Mouse (Mus musculus): Measurements from ENCODE around the gene Klhl42. TPM values are rescaled to one million over a fixed set of nuclear protein-coding genes. Genes with fewer than 3 reads are reported as not detected.
A peak's percentile ranks its signal among the peaks of the same experiment; 100 is the strongest.

Klhl42 gene
- 11.2 and 11.3 TPM in 2 replicates for polyA plus RNA-seq (2014; fragmentation: Nextera tagmentation; extraction: Ambion mirVana)

DNA sequence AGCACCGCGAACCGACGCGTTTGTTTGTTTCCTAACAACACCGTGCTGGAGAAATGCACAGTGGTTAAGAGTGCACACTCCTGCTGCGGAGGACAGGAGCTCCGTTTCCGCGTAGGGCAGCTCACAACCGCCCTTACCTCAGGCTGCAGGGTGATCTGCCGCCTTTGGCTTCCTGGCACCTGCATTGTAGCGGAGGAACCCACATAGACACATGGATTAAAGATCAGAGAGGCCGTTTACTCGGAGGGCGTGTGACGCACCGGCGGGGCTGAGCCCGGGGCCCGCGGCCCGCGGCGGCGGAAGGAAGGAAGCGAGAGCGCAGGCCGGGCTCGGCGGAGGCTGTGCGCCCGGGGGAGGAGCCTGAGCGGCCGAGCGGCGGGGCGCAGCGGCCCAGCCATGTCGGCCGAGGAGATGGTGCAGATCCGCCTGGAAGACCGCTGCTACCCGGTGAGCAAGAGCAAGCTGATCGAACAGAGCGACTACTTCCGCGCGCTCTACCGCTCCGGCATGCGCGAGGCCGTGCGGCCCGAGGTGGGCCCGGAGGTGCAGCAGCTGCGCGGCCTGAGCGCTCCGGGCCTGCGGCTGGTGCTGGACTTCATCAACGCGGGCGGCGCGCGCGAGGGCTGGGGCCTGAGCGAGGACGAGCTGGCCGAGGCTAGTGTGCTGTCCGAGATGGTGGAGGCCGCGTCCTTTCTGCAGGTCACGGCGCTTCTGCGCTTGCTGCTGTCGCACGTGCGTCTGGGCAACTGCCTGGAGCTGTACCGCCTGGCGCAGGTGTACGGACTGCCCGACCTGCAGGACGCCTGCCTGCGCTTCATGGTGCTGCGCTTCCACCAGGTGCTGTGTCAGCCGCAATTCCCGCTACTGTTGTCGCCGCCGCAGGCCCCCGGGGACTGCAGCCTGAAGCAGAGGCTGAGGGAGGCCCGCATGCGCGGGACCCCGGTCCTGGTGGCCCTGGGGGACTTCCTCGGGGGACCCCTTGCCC is at the start of gene Klhl42:
Klhl42 (plus strand) TSS at position 244 of the 985 bp plus-strand sequence.
- Histone ChIP-seq H3K9ac (ENCODE audit: low read length) (peak within 1 kb of the TSS; percentile 87), H3K4me2 (ENCODE audit: low read length) (peak within 1 kb of the TSS; percentile 92), H3K9me3 (ENCODE audit: control insufficient read depth, low read length) (no peaks in the 10 kb centered on the region), H3K27ac (ENCODE audit: low read depth) (peak within 1 kb of the TSS; percentile 78), H3K4me1 (replicated peaks; ENCODE audit: control insufficient read depth, insufficient read depth, low read length) (peaks cover 29% of the 10 kb centered on the region), H3K36me3 (ENCODE audit: control insufficient read depth, insufficient read depth, low read length) (peaks cover 19% of the 10 kb centered on the region), H3K27me3 (replicated peaks; ENCODE audit: control insufficient read depth, insufficient read depth, low read length) (no peaks in the 10 kb centered on the region), H3K4me3 (ENCODE audit: low read depth, low read length) (peak within 1 kb of the TSS; percentile 85)
- WGBS, result under 1% methylated on average over 94 of the region's 99 CpGs
- DNase-seq (ENCODE audit: low spot score) (peak; percentile 87), ATAC-seq (replicated peaks; ENCODE audit: low FRiP score, low TSS enrichment, low read depth) (peak; percentile 90)

DNA sequence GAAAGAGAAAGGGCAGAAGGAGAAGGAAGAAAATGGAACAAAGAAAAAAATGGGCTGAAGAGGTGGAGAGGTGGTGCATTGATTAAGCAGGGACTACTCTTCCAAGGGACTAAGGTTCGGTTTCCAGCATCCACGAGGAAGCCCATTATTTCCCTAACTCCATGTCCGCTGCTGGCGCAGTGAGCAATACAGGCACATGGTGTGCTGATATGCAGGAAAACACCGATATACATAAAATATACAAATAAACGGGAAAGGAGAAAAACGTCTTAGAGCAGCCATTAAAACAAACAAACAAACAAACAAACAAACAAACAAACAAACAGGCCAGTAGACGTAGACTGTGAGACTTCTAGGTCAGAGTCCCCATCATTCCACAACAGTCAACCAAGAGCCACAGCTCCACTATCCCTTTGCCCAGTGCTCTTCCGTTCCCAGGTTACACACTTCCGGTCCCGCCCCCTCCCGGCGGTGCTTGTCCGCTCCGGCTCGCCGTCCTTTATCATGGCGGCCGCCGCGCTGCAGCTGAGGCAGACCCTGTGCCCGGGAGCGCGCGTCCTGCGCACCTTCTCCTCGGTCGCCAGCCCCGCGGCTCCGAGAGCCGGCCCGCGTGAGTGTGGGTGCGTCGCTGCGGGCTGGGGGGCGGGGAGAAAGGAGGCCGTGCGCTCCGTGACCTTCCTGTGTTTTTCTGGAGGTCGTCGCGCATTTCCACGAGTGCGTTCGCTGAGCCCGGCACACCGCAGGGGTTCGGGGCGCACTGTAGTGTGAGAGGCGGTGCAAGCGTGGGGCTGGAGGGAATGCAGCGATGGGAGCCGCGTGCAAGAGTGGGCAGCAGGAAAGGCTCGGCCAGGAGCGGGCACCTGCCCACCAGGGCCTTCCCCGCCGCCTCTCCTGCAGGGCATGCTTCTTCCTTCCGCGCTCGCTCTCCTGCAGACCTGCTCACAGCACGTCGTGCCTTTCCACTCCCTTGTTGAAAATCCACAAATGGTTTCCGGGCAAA is 48.6 kb upstream of the Klhl42 start, which contains the start of gene Mrps35:
Mrps35 (plus strand) TSS at position 474 of the 1,000 bp plus-strand sequence.
- H3K4me3 ChIP-seq (ENCODE audit: low read depth, low read length), result peak within 1 kb of the TSS; percentile 89
- DNase-seq (ENCODE audit: low spot score) (peak; percentile 94), ATAC-seq (replicated peaks; ENCODE audit: low FRiP score, low TSS enrichment, low read depth) (peak; percentile 99)
- H3K4me1 ChIP-seq (replicated peaks; ENCODE audit: control insufficient read depth, insufficient read depth, low read length), result peaks cover 12% of the 10 kb centered on the region
- peak within 1 kb of the TSS; percentile 93 for H3K9ac ChIP-seq (ENCODE audit: low read length)
- H3K36me3 ChIP-seq (ENCODE audit: control insufficient read depth, insufficient read depth, low read length), result peaks cover 18% of the 10 kb centered on the region
- H3K27ac ChIP-seq (ENCODE audit: low read depth), result peak within 1 kb of the TSS; percentile 87
- no peaks in the 10 kb centered on the region for H3K9me3 ChIP-seq (ENCODE audit: control insufficient read depth, low read length)
- H3K27me3 ChIP-seq (replicated peaks; ENCODE audit: control insufficient read depth, insufficient read depth, low read length), result no peaks in the 10 kb centered on the region
- peak within 1 kb of the TSS; percentile 84 for H3K4me2 ChIP-seq (ENCODE audit: low read length)
- WGBS, result 4% methylated on average over 64 of the region's 66 CpGs

DNA sequence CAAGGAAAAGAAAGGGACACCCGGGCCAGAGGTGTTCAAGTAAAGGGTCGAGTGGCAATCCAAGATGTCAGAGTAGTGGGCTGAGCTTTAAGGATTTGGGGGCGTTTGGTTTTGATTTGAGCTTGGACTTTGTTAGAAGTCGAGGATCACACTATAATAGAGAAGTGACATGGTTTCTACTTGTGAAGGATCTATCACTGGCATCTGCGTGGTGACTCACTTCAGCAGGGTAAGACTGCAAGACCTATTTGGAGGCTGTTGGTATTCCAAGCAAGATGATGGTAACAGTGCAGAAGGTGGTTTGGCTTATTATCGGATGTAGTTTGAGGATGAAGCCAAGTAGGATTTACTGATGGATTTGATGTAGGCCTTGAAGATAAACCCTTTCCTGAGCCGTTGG is 47.5 kb upstream of the Klhl42 start:
- Histone ChIP-seq H3K27ac (ENCODE audit: low read depth) (no peak overlapping the region), H3K9me3 (ENCODE audit: control insufficient read depth, low read length) (no peaks in the 10 kb centered on the region), H3K9ac (ENCODE audit: low read length) (peak overlapping the region; percentile 93), H3K27me3 (replicated peaks; ENCODE audit: control insufficient read depth, insufficient read depth, low read length) (no peaks in the 10 kb centered on the region), H3K4me3 (ENCODE audit: low read depth, low read length) (peak overlapping the region; percentile 89), H3K4me2 (ENCODE audit: low read length) (peak overlapping the region; percentile 84), H3K36me3 (ENCODE audit: control insufficient read depth, insufficient read depth, low read length) (peaks cover 28% of the 10 kb centered on the region), H3K4me1 (replicated peaks; ENCODE audit: control insufficient read depth, insufficient read depth, low read length) (peaks cover 12% of the 10 kb centered on the region)
- ATAC-seq (replicated peaks; ENCODE audit: low FRiP score, low TSS enrichment, low read depth) (no peak), DNase-seq (ENCODE audit: low spot score) (peak; percentile 56)
- 56% methylated on average over 7 of the region's 7 CpGs for WGBS

DNA sequence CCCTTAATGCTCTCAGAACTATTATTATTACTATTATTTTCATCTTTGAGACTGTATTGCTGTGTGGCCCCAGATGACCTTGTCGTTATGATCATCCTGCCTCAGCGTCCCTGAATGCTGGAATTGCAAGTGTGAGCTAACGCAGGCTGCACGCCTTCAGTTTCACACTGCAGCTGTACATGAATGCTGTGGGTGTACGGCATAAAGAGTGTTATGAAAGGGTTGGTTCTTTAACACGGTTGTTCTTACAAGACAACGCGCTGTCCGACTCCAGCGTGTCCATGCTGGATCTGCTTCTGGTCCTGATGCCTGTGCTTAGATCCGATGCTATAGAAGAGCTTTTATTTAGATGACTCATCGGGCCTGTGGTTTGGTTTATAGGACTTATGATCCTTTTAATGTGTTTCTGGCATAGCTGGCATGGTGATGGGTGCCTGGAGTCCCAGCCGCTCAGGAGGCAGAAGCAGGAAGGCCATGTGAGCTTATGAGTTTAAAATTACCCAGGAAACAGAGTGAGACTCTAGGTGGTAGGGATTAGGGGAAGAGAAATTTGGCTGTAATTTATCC is 41.9 kb upstream of the Klhl42 start:
- H3K36me3 ChIP-seq (ENCODE audit: control insufficient read depth, insufficient read depth, low read length), result peaks cover 81% of the 10 kb centered on the region
- H3K27me3 ChIP-seq (replicated peaks; ENCODE audit: control insufficient read depth, insufficient read depth, low read length), result no peaks in the 10 kb centered on the region
- no peaks in the 10 kb centered on the region for H3K9me3 ChIP-seq (ENCODE audit: control insufficient read depth, low read length)
- no peak for ATAC-seq (replicated peaks; ENCODE audit: low FRiP score, low TSS enrichment, low read depth)
- H3K4me3 ChIP-seq (ENCODE audit: low read depth, low read length), result no peak overlapping the region
- H3K27ac ChIP-seq (ENCODE audit: low read depth), result no peak overlapping the region
- H3K9ac ChIP-seq (ENCODE audit: low read length), result no peak overlapping the region
- no peak overlapping the region for H3K4me2 ChIP-seq (ENCODE audit: low read length)
- 97% methylated on average over 13 of the region's 13 CpGs for WGBS
- no peaks in the 10 kb centered on the region for H3K4me1 ChIP-seq (replicated peaks; ENCODE audit: control insufficient read depth, insufficient read depth, low read length)
- no peak for DNase-seq (ENCODE audit: low spot score)

DNA sequence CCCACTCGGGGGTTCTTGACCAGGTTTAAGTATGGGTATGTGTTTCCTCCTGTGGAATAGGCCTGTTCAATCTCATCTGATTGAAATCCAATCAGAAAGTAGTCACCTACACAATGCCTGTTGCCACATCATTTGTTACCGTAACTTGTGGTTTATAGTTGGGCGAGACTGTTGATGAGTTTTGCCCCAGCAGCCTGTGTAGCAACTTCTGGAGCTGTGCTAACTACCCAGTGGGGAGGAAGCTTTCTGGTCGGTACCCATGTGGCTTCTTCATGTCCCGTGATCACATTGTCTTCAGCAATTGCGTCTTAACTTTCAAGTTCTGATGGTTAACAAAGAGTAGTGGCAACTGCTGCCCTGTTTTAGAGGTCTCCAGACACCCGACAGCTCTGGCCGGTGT is 39.5 kb upstream of the Klhl42 start:
- no peaks in the 10 kb centered on the region for H3K9me3 ChIP-seq (ENCODE audit: control insufficient read depth, low read length)
- no peaks in the 10 kb centered on the region for H3K27me3 ChIP-seq (replicated peaks; ENCODE audit: control insufficient read depth, insufficient read depth, low read length)
- no peak overlapping the region for H3K27ac ChIP-seq (ENCODE audit: low read depth)
- no peak overlapping the region for H3K9ac ChIP-seq (ENCODE audit: low read length)
- DNase-seq (ENCODE audit: low spot score), result no peak
- H3K4me1 ChIP-seq (replicated peaks; ENCODE audit: control insufficient read depth, insufficient read depth, low read length), result no peaks in the 10 kb centered on the region
- H3K4me2 ChIP-seq (ENCODE audit: low read length), result no peak overlapping the region
- peaks cover 95% of the 10 kb centered on the region for H3K36me3 ChIP-seq (ENCODE audit: control insufficient read depth, insufficient read depth, low read length)
- WGBS, result 92% methylated on average over 8 of the region's 8 CpGs
- ATAC-seq (replicated peaks; ENCODE audit: low FRiP score, low TSS enrichment, low read depth), result no peak
- H3K4me3 ChIP-seq (ENCODE audit: low read depth, low read length), result no peak overlapping the region

DNA sequence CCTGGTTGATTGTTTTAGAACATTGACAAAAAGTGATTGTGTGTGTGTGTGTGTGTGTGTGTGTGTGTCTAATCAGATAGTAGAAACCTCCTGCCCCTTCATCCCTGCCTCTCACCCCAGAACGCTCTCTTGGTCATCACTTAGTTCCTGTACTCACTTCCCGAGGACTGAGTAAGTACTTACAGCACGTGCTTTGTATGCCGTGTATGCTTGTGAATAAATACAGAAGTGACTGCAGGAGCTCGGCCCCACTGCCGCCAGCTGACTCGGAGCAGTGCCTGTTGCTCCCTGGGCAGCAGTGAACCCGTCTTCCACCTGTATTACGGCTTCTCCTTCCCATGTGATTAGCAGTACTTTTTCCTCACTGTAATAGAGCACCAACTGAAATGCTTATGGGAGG is 38.7 kb upstream of the Klhl42 start:
- ATAC-seq (replicated peaks; ENCODE audit: low FRiP score, low TSS enrichment, low read depth) (no peak), DNase-seq (ENCODE audit: low spot score) (peak; percentile 21)
- H3K27ac ChIP-seq (ENCODE audit: low read depth), result no peak overlapping the region
- no peak overlapping the region for H3K4me2 ChIP-seq (ENCODE audit: low read length)
- no peaks in the 10 kb centered on the region for H3K27me3 ChIP-seq (replicated peaks; ENCODE audit: control insufficient read depth, insufficient read depth, low read length)
- no peaks in the 10 kb centered on the region for H3K4me1 ChIP-seq (replicated peaks; ENCODE audit: control insufficient read depth, insufficient read depth, low read length)
- H3K36me3 ChIP-seq (ENCODE audit: control insufficient read depth, insufficient read depth, low read length), result peaks cover 95% of the 10 kb centered on the region
- H3K9ac ChIP-seq (ENCODE audit: low read length), result no peak overlapping the region
- 89% methylated on average over 9 of the region's 9 CpGs for WGBS
- no peak overlapping the region for H3K4me3 ChIP-seq (ENCODE audit: low read depth, low read length)
- H3K9me3 ChIP-seq (ENCODE audit: control insufficient read depth, low read length), result no peaks in the 10 kb centered on the region

DNA sequence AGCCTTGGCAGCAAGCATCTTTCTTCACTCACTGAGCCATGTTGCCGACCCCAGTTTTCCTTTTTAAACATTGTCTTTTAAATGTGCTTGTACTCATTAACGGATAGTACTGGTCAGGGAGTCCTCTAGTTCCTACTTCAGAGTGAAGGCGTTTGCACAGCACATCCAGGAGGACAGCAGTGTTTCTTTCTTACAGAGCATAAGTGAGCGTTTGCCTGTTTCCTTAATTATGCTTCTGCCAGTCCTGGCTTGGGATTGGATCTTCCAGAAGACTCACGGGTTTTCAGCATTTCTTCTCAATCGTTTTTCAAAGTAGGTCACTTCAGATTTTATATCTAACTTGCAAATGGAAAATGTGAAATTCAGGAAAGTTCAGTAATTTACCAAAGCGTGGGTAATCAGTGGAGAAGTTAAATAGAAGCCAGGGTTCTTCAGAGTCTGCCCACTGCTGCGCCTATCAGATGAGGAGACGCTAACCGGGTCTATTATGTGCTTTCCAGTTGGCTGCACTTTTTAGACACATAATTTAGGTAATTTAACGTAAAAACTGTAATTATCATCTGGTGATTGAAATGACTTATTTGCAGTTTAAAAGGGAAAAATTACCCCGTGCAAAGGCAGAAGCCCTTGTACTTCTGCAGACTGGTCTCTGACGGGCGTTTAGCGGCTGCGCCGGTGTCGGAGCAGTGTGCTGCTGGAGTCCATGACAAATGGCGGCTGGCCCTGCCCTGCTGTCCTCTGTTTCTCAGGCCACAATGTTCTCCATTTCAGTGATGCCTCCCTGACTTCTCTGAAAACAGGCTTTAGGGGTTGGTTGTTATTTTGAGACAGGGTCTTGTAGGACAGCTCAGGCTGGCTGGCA is 37.2 kb upstream of the Klhl42 start:
- Histone ChIP-seq H3K9ac (ENCODE audit: low read length) (no peak overlapping the region), H3K27ac (ENCODE audit: low read depth) (no peak overlapping the region), H3K9me3 (ENCODE audit: control insufficient read depth, low read length) (no peaks in the 10 kb centered on the region), H3K27me3 (replicated peaks; ENCODE audit: control insufficient read depth, insufficient read depth, low read length) (no peaks in the 10 kb centered on the region), H3K4me3 (ENCODE audit: low read depth, low read length) (no peak overlapping the region), H3K4me1 (replicated peaks; ENCODE audit: control insufficient read depth, insufficient read depth, low read length) (no peaks in the 10 kb centered on the region), H3K36me3 (ENCODE audit: control insufficient read depth, insufficient read depth, low read length) (peaks cover 89% of the 10 kb centered on the region), H3K4me2 (ENCODE audit: low read length) (no peak overlapping the region)
- DNase-seq (ENCODE audit: low spot score), result peak; percentile 27
- WGBS, result 92% methylated on average over 19 of the region's 19 CpGs
- ATAC-seq (replicated peaks; ENCODE audit: low FRiP score, low TSS enrichment, low read depth), result no peak
